Mouse (Mus musculus) layer of hippocampus, adult 2 months (tissue): ENCODE measurements at regions not wholly inside any gene's neighbourhood (a gene's known extent, or its start where the extent isn't known, plus 50 kb on each side); places are given as distances from the start of the nearest gene placed in this dataset.

Experiments
- DNase-seq, 2 experiments: peaks; one replicate each; pipeline ENCODE4 v3.0.0; 2022; ENCODE audit warnings: low spot score in 2 of 2
- H3K27ac ChIP-seq: fragments of 200-600 bp; 2 replicates; pipeline ENCODE4 v1.8.1; 2022
- H3K4me3 ChIP-seq: fragments of 200-600 bp; 2 replicates; pipeline ENCODE4 v1.8.1; 2022; ENCODE audit warnings: mild to moderate bottlenecking
- CTCF ChIP-seq: fragments of 200-600 bp; conservative IDR thresholded peaks from 2 replicates; pipeline ENCODE4 v1.8.1; 2022; ENCODE audit warnings: antibody characterized with exemption, mild to moderate bottlenecking, moderate library complexity

- no peak overlapping the region for H3K4me3 ChIP-seq
- H3K27ac ChIP-seq: no peak overlapping the region
- DNase-seq: no peak
- no peak for TF ChIP-seq CTCF
Measured at GRCm38 (mm10) chr3:100737660-100738059, 52.4 kb upstream of the Man1a2 start.

DNA sequence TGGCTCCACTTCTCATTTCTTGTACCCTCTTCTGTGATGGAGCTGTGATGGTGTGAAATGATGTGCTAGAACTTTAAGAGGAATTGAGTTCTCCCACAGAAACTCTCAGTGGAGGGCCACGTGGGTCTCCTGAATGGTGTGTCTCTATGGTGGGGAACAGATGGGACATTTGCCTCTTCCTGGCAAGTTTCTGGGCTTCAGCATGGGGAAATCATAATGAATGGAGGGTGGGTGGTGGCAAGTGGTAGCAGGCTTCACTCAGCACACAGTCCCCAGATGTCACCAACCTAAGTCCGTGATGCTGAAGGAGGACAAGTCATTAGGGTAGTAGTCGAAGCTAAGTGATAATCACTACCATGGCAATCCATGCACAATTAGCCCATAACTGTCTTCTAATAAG lies 51.2 kb upstream of the Man1a2 start:
- DNase-seq: peak; percentile 43 to 54
- TF ChIP-seq CTCF: no peak
- no peak overlapping the region for H3K4me3 ChIP-seq

More for the DNA sequence above, 51.2 kb upstream of the Man1a2 start:
- H3K27ac ChIP-seq: no peak overlapping the region
